Mouse (Mus musculus): ENCODE data around the gene Tecta.

Gene Tecta

GRCm38 (mm10) chr9:42388490-42388889 lies 11.2 kb downstream of the Tecta start:
- no peak for DNase-seq (ENCODE audit: low read depth, low spot score)

- no peak for DNase-seq (ENCODE audit: low read depth, low spot score)
These were observed 12.7 kb downstream of the Tecta start for GRCm38 (mm10) chr9:42387038-42387437.

GRCm38 (mm10) chr9:42385656-42386055 lies 14.1 kb downstream of the Tecta start:
- no peak for DNase-seq (ENCODE audit: low read depth, low spot score)

- DNase-seq (ENCODE audit: low read depth, low spot score): no peak
These were observed 16.9 kb downstream of the Tecta start for GRCm38 (mm10) chr9:42382628-42383347.

- peak; percentile 34 for DNase-seq (ENCODE audit: low read depth, low spot score)
These were observed 17.7 kb downstream of the Tecta start for GRCm38 (mm10) chr9:42382063-42382462.

- DNase-seq (ENCODE audit: low read depth, low spot score): no peak
These were observed 21.7 kb downstream of the Tecta start for GRCm38 (mm10) chr9:42378071-42378470.

GRCm38 (mm10) chr9:42377656-42378055 lies 22.1 kb downstream of the Tecta start:
- DNase-seq (ENCODE audit: low read depth, low spot score): no peak

GRCm38 (mm10) chr9:42371670-42372368 lies 27.9 kb downstream of the Tecta start:
- no peak for DNase-seq (ENCODE audit: low read depth, low spot score)

- DNase-seq (ENCODE audit: low read depth, low spot score): no peak
These were observed 42.1 kb downstream of the Tecta start for GRCm38 (mm10) chr9:42357585-42357984.

- no peak for DNase-seq (ENCODE audit: low read depth, low spot score)
These were observed 44.9 kb downstream of the Tecta start for GRCm38 (mm10) chr9:42354871-42355270.

GRCm38 (mm10) chr9:42349791-42350190 lies 49.9 kb downstream of the Tecta start:
- DNase-seq (ENCODE audit: low read depth, low spot score): no peak

- DNase-seq (ENCODE audit: low read depth, low spot score): no peak
These were observed 53.4 kb downstream of the Tecta start for GRCm38 (mm10) chr9:42346297-42346696.

GRCm38 (mm10) chr9:42339151-42339550 lies 60.6 kb downstream of the Tecta start:
- no peak for DNase-seq (ENCODE audit: low read depth, low spot score)

- no peak for DNase-seq (ENCODE audit: low read depth, low spot score)
These were observed 62.7 kb downstream of the Tecta start for GRCm38 (mm10) chr9:42337026-42337425.

- DNase-seq (ENCODE audit: low read depth, low spot score): no peak
These were observed 63.2 kb downstream of the Tecta start for GRCm38 (mm10) chr9:42336575-42336974.

GRCm38 (mm10) chr9:42334885-42335284 lies 64.8 kb downstream of the Tecta start:
- no peak for DNase-seq (ENCODE audit: low read depth, low spot score)

- no peak for DNase-seq (ENCODE audit: low read depth, low spot score)
These were observed 67.0 kb downstream of the Tecta start for GRCm38 (mm10) chr9:42332692-42333091.

GRCm38 (mm10) chr9:42331341-42331740 lies 68.4 kb downstream of the Tecta start:
- DNase-seq (ENCODE audit: low read depth, low spot score): no peak

- DNase-seq (ENCODE audit: low read depth, low spot score): no peak
These were observed 70.0 kb downstream of the Tecta start for GRCm38 (mm10) chr9:42329753-42330152.

- peak; percentile 57 for DNase-seq (ENCODE audit: low read depth, low spot score)
These were observed 72.9 kb downstream of the Tecta start for GRCm38 (mm10) chr9:42326688-42327440.

- DNase-seq (ENCODE audit: low read depth, low spot score): no peak
These were observed 74.9 kb downstream of the Tecta start for GRCm38 (mm10) chr9:42324640-42325394.

GRCm38 (mm10) chr9:42323238-42323637 lies 76.5 kb downstream of the Tecta start:
- no peak for DNase-seq (ENCODE audit: low read depth, low spot score)

All from brain, embryonic 18.5 days (tissue).